Mouse (Mus musculus): ENCODE data around the gene Mark3. TPM values are rescaled to one million over a fixed set of nuclear protein-coding genes. Genes with fewer than 3 reads are reported as not detected.
"Not testable (repeated sequence)": the region's sequence is repeated elsewhere in the genome, so short reads cannot be mapped to it uniquely, and the experiment has no call there.

Gene Mark3
- polyA plus RNA-seq, 1 experiment from 2014 or later: 32.9 TPM

DNA sequence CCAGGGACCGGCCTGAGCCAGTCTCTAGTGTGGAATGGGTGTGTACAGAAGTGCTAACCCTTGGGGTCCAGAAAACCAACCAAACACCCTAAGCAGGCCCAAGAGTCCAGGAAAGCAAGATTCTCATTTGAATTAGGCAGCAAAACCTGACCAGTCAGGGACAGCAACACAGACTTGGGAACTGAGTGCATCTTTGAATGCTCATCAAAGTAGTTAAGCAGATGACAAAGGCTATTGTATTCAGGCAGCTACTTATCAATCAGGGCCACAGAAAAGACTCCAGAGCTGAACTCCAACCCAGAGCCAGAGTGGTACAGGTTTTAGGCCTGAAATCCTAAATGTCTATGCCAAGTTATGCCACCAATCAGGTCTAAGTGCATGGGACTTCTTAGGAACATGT is 86.3 kb downstream of the Mark3 start:
- peaks cover 40% of the 10 kb centered on the region for H3K36me3 ChIP-seq
- peaks cover 9% of the 10 kb centered on the region for H3K4me1 ChIP-seq
- WGBS (ENCODE audit: insufficient replicate concordance): 97% methylated on average over 1 of the region's 1 CpGs

DNA sequence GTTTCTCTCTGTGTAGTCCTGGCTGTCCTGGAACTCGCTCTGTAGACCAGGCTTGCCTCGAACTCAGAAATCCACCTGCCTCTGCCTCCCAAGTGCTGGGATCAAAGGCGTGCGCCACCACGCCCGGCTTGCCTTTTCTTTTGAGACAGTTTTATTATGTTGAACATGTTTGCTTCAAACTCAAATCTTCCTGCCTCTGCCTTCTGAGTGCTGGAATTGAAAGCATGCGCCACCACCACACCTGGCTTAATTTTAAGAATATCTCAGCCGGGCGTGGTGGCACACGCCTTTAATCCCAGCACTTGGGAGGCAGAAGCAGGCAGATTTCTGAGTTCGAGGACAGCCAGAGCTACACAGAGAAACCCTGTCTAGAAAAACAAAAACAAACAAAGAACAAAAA is 87.2 kb downstream of the Mark3 start:
- H3K36me3 ChIP-seq: peaks cover 30% of the 10 kb centered on the region
- H3K4me3 ChIP-seq; H3K9me3 ChIP-seq (replicated peaks); H3K9ac ChIP-seq; H3K27me3 ChIP-seq (replicated peaks); H3K4me1 ChIP-seq; H3K4me2 ChIP-seq; ATAC-seq; H3K27ac ChIP-seq: not testable (repeated sequence)
- WGBS (ENCODE audit: insufficient replicate concordance): 89% methylated on average over 11 of the region's 11 CpGs

More for the DNA sequence above, 86.3 kb downstream of the Mark3 start:
- Histone ChIP-seq H3K4me2 (no peak overlapping the region), H3K9me3 (replicated peaks) (no peaks in the 10 kb centered on the region), H3K9ac (no peak overlapping the region), H3K27ac (no peak overlapping the region), H3K4me3 (no peak overlapping the region), H3K27me3 (replicated peaks) (no peaks in the 10 kb centered on the region)
- ATAC-seq: no peak

DNA sequence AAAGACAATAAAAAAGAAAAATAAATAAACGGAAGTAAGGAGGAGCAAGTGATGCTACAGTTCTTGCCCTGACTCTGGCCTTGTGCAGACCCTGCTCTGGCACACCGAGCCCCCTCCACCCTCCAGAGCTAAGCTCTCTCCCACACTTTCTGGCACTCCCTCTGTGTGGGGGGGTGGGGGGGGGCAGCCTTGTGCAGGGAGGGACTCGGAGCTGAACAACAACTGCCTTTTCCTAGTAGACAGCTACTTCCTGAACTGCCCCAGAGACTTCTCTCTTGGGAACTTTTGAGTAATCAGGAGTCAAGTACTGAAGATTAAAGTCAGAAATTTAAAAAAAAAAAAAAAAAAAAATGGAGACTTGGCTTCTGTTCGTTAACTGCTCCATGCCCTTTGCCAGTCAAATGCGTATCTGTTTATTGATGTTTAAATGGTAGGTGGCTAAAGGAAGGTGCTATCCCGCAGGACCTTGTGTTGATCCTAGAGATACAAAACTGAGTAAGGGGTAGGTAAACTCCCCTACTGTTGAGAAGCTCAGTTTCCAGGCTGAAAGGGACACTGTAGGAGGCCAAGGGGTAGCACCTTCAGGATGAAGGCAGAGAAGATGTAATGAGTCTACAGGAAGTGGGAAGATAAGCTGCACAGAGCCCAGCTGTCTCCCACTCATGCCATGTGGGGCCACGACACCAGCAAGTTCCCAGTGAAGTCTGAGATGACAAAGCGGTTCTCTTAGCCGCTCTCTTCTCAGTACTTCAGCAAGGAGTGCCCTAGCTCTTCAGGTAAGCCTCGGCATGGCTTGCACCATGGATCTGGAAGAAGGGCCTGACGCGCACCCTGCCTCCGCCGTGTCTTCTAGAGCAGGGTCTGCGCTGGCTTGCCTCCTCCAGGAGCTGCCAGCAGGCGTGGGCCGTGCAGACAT is 89.2 kb downstream of the Mark3 start:
- WGBS (ENCODE audit: insufficient replicate concordance): 63% methylated on average over 17 of the region's 17 CpGs
- H3K4me2 ChIP-seq: no peak overlapping the region
- peak overlapping the region; percentile 32; the same call in 1 of the 2 replicates for H3K27ac ChIP-seq

DNA sequence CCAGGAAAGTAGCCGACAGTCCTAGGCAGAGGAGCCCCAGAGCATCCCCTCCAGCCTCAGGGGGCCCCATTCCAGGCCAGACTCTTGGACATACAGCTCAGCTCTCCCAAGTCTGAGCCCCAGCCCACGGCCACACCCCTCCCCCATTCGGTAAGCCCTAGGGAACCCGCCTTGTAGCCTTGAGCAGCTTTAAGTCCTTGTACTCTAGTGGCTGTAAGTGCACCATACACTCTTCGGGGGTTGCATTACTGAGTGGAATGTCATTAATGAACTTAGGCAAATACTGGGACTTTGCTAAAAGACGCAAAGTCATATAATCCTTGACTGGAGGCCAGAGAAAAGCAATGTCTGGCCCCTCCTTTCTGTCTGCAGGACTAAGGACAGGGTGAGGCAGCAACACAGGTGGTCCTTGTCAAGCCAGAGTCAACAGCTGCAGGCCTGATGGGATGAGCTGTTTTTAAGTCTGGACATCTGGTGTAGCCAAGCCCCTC is 89.9 kb downstream of the Mark3 start:
- peaks cover 19% of the 10 kb centered on the region for H3K4me1 ChIP-seq
- no peak overlapping the region for H3K4me2 ChIP-seq
- H3K27ac ChIP-seq: peak overlapping the region; percentile 32; the same call in 1 of the 2 replicates
- no peak overlapping the region for H3K4me3 ChIP-seq
- H3K27me3 ChIP-seq (replicated peaks): peaks cover 14% of the 10 kb centered on the region
- 61% methylated on average over 6 of the region's 6 CpGs for WGBS (ENCODE audit: insufficient replicate concordance)
- no peak overlapping the region for H3K9ac ChIP-seq
- H3K9me3 ChIP-seq (replicated peaks): no peaks in the 10 kb centered on the region
- H3K36me3 ChIP-seq: peaks cover 15% of the 10 kb centered on the region
- no peak for ATAC-seq

More for the DNA sequence above, 89.2 kb downstream of the Mark3 start:
- Histone ChIP-seq H3K9me3 (replicated peaks) (no peaks in the 10 kb centered on the region), H3K4me1 (peaks cover 12% of the 10 kb centered on the region), H3K4me3 (no peak overlapping the region), H3K36me3 (peaks cover 18% of the 10 kb centered on the region), H3K9ac (no peak overlapping the region), H3K27me3 (replicated peaks) (peaks cover 7% of the 10 kb centered on the region)
- no peak for ATAC-seq

DNA sequence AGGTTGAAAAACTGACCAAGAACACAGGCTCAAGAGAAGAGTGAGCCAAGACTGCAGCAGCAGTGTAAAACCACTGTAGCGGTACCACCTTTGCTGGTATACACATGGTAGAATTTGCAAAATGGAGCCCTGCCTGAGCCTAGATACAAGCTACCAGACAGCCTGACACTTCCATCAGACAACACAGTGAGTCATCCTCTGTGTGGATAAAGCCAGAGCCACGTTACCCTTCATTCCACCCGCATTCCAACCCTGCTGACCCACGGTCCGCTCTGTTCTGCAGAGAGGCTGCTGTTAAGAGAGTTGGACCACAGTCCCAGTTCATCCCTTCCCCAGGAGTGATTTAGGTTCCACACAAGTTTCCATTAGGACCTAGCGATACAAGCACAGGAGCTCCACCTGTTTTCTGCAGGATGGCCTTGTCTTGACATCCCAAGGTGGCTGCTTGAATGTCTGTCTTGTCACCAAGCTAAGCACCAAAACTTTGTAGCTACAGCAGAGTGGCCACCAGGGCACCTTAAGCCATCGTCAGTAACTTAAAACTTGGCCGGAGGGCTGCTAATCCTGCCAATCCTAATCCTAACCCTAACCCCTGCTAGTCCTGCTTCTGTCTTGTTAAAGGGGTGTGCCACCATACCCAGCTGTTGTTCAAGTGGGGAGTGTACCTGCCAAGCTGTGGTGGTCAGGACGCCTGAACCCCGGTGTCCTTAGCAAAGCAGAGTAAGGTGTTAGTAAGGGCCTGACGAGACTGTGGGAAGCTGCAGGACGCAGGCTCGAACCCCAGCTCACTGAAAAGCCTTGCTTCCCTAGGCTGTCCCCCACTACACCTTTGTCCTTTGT is 90.9 kb downstream of the Mark3 start:
- no peak for ATAC-seq
- Histone ChIP-seq H3K27me3 (replicated peaks) (peaks cover 24% of the 10 kb centered on the region), H3K4me1 (peaks cover 29% of the 10 kb centered on the region), H3K27ac (no peak overlapping the region), H3K36me3 (peaks cover 6% of the 10 kb centered on the region; the same call in 1 of the 2 replicates), H3K4me2 (no peak overlapping the region), H3K4me3 (no peak overlapping the region), H3K9ac (no peak overlapping the region), H3K9me3 (replicated peaks) (no peaks in the 10 kb centered on the region)
- WGBS (ENCODE audit: insufficient replicate concordance): 74% methylated on average over 13 of the region's 13 CpGs

DNA sequence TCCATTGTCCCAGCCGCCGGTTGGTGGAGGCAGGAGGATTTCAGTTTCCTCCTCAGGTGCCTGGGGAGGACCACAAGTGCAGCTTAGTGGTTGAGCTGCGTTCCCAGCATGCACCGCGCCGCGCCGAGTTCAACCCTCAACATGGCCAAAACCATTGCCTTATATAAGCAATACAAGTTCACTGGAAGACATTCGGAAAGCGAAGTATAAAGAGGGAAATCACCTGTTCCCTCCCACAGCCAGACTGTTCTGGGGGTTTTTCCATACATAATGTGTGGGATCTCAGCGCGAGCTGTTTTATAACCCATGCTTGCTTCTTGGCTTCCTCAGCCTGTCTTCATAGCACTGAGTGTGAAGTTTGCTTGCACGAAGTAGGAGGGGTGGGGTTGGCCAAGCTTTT is 92.1 kb downstream of the Mark3 start:
- H3K9ac ChIP-seq: no peak overlapping the region
- 0 out of 2 replicates have a peak, but pooled peaks cover 6% of the 10 kb centered on the region for H3K36me3 ChIP-seq
- 69% methylated on average over 13 of the region's 13 CpGs for WGBS (ENCODE audit: insufficient replicate concordance)
- H3K27me3 ChIP-seq (replicated peaks): peaks cover 36% of the 10 kb centered on the region
- H3K4me3 ChIP-seq: no peak overlapping the region
- H3K4me2 ChIP-seq: no peak overlapping the region
- H3K9me3 ChIP-seq (replicated peaks): no peaks in the 10 kb centered on the region
- H3K4me1 ChIP-seq: peaks cover 40% of the 10 kb centered on the region
- H3K27ac ChIP-seq: no peak overlapping the region
- ATAC-seq: no peak

DNA sequence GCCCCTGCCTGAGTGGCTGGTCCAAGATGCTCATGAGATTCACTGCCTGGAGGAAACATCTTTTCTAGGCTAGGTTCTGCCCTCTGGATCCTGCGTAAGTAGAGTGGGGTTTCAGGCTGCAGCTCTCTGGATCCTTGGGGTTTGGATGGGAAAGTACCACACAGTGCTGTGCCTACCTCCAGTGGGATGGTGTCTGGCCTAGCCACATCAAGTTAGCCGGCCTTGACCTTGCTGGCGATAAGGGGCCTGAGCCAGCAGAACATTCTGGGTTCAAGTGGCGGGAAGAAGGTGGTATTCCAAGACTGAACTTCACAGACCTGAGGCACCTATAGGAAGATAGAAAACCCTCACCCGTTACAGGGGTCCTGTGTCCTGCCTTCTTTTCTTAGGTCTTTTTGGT is 93.1 kb downstream of the Mark3 start:
- WGBS (ENCODE audit: insufficient replicate concordance): 80% methylated on average over 5 of the region's 5 CpGs
- ATAC-seq: no peak
- Histone ChIP-seq H3K9ac (no peak overlapping the region), H3K4me2 (no peak overlapping the region), H3K4me3 (no peak overlapping the region), H3K36me3 (no peaks in the 10 kb centered on the region), H3K4me1 (peaks cover 51% of the 10 kb centered on the region), H3K27ac (no peak overlapping the region), H3K27me3 (replicated peaks) (peaks cover 46% of the 10 kb centered on the region), H3K9me3 (replicated peaks) (no peaks in the 10 kb centered on the region)

DNA sequence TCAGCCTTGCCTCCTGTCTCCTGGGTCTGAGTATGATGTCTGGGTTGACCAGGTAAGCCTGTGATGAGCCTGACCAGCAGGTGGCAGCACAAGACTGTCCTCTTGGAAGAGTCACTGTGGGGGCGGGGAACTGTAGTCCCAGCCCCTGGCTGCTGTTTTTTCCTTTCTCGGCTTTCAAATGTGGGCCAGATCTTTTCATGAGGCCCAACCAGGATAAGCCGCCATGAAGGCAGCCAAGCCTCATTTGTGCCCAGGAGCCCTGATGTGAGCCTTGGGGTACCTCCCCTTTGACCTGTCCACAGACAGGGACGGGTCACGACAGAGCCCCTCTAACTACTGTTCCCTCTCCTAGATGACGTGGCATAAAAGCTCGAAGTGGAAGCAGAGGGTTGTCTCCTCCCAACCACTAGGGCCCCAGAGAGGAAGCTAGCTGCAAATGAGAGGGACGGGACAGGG is 94.2 kb downstream of the Mark3 start:
- 2% methylated on average over 8 of the region's 8 CpGs for WGBS (ENCODE audit: insufficient replicate concordance)
- Histone ChIP-seq H3K9ac (peak overlapping the region; percentile 49; the same call in 1 of the 2 replicates), H3K27ac (peak overlapping the region; percentile 57)

DNA sequence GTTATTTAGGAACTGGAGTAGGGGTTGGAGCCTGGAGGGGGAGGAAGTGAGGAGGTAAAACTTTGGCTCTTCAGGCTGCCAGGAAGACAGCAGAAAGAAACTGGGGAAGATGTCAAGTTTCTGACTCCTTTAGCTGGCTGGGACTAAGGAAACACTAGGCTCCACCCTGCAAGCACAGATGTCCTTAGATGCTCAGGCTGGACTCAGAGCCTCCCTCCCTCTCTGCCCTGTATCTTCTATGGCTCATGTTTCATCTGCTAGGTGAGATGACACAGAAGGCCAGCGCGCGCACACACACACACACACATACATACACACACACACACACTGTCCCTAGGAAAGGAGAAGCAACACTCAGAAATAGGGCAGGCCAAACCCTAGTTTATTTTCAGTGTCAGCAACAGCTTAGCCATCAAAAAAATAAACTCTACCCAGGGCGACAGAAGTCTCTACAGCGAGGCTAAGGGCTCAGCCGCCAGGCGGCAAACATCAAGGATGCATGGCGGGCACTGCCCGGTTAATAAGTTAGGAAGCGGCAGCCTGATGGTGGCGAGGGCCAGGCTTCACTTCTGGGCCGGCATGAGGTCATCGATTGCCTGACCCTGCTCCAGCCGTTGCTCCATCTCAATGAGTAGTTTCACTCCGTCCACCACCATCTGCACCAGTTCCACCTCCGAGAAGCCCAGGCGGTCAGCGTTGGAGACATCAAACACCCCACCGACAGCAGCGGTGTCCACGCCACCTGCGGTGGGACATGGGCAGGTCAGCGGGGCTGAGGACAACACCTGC is 94.9 kb downstream of the Mark3 start:
- Histone ChIP-seq H3K9me3 (replicated peaks) (no peaks in the 10 kb centered on the region), H3K4me1 (peaks cover 48% of the 10 kb centered on the region), H3K36me3 (no peaks in the 10 kb centered on the region), H3K9ac (peak overlapping the region; percentile 49; the same call in 1 of the 2 replicates), H3K4me2 (peak overlapping the region; percentile 66), H3K27ac (peak overlapping the region; percentile 57), H3K4me3 (peak overlapping the region; percentile 25; the same call in 1 of the 2 replicates), H3K27me3 (replicated peaks) (peaks cover 64% of the 10 kb centered on the region)
- WGBS (ENCODE audit: insufficient replicate concordance): 63% methylated on average over 23 of the region's 23 CpGs
- no peak for ATAC-seq

More for the DNA sequence above, 94.2 kb downstream of the Mark3 start:
- H3K9me3 ChIP-seq (replicated peaks): no peaks in the 10 kb centered on the region
- peaks cover 54% of the 10 kb centered on the region for H3K4me1 ChIP-seq
- no peaks in the 10 kb centered on the region for H3K36me3 ChIP-seq
- H3K27me3 ChIP-seq (replicated peaks): peaks cover 57% of the 10 kb centered on the region
- H3K4me3 ChIP-seq: peak overlapping the region; percentile 25
- peak overlapping the region; percentile 66 for H3K4me2 ChIP-seq
- peak; percentile 61 for ATAC-seq

DNA sequence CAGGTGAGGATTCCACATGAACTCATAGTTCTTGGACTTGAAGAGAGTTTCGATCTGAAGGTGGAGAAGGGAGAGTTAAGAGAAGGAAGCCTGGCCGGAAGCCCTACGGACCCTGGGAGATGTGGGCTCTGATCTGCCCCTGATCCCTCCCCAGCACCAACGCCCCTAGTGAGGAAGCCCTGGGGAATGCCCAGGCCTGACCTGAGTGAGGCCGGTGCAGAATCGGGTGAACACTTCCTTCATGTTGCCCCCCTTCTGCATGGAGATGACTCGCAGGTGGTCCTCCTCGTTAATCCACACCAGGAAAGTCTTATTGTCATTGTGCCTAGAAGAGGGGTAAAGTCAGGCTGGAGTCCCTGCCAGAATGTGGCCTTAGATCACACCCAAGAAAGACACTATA is 95.6 kb downstream of the Mark3 start:
- H3K9ac ChIP-seq: no peak overlapping the region
- no peak for ATAC-seq
- H3K4me1 ChIP-seq: peaks cover 48% of the 10 kb centered on the region
- H3K27ac ChIP-seq: no peak overlapping the region
- H3K9me3 ChIP-seq (replicated peaks): no peaks in the 10 kb centered on the region
- H3K36me3 ChIP-seq: no peaks in the 10 kb centered on the region
- H3K27me3 ChIP-seq (replicated peaks): peaks cover 70% of the 10 kb centered on the region
- H3K4me3 ChIP-seq: no peak overlapping the region
- 50% methylated on average over 8 of the region's 8 CpGs for WGBS (ENCODE audit: insufficient replicate concordance)
- no peak overlapping the region for H3K4me2 ChIP-seq

DNA sequence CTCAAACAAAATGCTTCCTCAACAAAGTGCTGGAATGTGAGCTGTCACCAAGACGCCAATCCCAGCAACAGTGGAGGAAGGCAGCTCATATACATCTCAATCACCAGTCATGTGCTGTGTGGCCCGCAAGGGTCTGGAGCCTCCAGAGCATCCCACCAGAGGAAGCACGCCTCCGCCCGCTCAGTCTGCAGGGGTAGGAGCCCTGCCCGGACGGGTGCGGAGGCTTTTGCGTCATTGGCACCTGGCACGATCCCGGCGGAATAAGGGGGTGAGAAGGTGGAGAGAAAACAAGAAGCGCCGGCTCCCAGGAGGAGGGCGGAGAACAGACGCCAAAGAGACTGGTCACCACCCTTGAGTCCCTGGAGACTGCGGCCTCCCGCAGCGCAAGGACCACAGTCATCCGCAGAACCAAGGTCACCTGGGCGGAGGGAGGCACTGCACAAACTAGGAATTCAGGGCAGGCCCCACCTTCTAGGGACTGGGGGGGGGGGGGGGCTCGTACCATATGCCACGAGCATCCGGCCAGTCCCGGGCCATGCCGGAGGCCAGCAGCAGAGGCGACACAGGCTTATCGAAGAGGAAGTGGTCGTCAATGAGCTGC is 96.1 kb downstream of the Mark3 start:
- H3K9ac ChIP-seq: peak overlapping the region; percentile 46; the same call in 1 of the 2 replicates
- H3K4me3 ChIP-seq: peak overlapping the region; percentile 53
- H3K4me2 ChIP-seq: peak overlapping the region; percentile 74
- H3K9me3 ChIP-seq (replicated peaks): no peaks in the 10 kb centered on the region
- H3K27ac ChIP-seq: no peak overlapping the region
- 11% methylated on average over 28 of the region's 29 CpGs for WGBS (ENCODE audit: insufficient replicate concordance)
- H3K4me1 ChIP-seq: peaks cover 53% of the 10 kb centered on the region
- peaks cover 75% of the 10 kb centered on the region for H3K27me3 ChIP-seq (replicated peaks)
- H3K36me3 ChIP-seq: no peaks in the 10 kb centered on the region
- ATAC-seq: no peak

Data from liver, embryonic 12.5 days (tissue).